Mouse (Mus musculus): Measurements from ENCODE around the gene Cdh19. TPM values are rescaled to one million over a fixed set of nuclear protein-coding genes. Genes with fewer than 3 reads are reported as not detected.

Gene Cdh19
- polyA plus RNA-seq (2012; rRNA removed), result 0.36 and 0.83 TPM in 2 replicates

DNA sequence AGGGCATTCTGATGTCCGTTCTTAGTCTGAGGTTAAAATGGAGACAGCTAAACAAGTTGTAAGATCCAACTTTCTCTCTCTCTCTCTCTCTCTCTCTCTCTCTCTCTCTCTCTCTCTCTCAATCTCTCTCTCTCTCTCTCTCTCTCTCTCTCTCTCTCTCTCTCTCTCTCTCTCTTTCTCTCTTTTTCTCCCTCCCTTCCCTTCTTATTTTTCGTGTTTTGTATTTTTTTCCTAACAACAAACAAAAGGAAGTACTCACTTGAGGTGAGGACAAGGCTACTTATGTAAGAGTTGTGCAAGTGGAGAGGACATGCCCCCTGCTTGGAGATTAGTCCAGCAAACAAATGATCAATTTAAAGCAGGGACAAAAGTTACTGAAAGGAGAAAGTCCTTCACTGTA is at the start of gene Cdh19:
Gene Cdh19, minus strand, starts transcription at position 101 of the 400 bp plus-strand sequence.

